Mouse (Mus musculus) E14TG2a.4 (cell line): ENCODE data around the gene Usp24.

Source experiments
- CTCF ChIP-seq: conservative IDR thresholded peaks from 2 replicates; pipeline ENCODE4 v1.5.1; 2014; ENCODE audit warnings: low read length
- POU5F1 ChIP-seq: IDR thresholded peaks from 2 replicates; pipeline ENCODE4 v1.6.1; 2014; ENCODE audit warnings: low read length, borderline replicate concordance

DNA sequence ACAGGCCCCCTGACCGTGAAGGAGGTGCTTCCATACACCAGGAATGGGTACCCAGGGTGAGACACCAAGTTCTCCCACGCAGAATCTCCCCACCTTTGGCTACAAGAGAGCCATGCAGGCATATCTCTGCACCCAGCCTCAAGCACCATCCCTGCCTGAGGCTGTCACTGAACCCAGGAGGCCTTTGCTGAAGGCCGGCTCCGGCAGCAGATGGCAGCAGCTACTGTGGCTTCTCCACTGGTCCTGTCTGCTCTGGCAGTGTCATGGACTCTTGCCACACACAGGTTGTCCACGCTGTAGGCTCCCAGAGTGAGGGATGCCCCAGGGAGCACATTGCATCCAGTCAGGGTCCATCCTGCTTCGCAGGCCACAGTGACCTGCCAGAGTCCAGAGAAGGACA, 127.2 kb downstream of the Usp24 start:
- TF ChIP-seq CTCF = no peak
- no peak for TF ChIP-seq POU5F1
